8 mouse cellular contexts compared by ENCODE assay signal in genomic region chr10:118121937-118122285, GRCm38 (mm10). TPM values are rescaled to one million over a fixed set of nuclear protein-coding genes. Genes with fewer than 3 reads are reported as not detected.
DNase-seq lines count a peak whose midpoint lies in the region; ATAC-seq lines count a peak whose summit lies in the region.
"Had no signal": no experiment of that assay in that cellular context is flagged by ENCODE, and none has a peak within 500 bp of the region (broad histone marks: within the 10 kb centered on the region; RNA-seq: fewer than 3 reads in every experiment).

No protein-coding gene starts in this region.

- H3K4me1 ChIP-seq in midbrain, embryonic 11.5 days (ENCODE audit: control insufficient read depth, insufficient read depth, low read length): no peaks in the 10 kb centered on the region
- no peaks in the 10 kb centered on the region; the same call in 1 of the 2 replicates for H3K4me1 ChIP-seq in midbrain, embryonic 10.5 days
- H3K4me1 ChIP-seq in embryonic facial prominence, embryonic 12.5 days: peaks cover 6% of the 10 kb centered on the region; the same call in 1 of the 2 replicates
- H3K4me1 ChIP-seq in hindbrain, embryonic 14.5 days (replicated peaks; ENCODE audit: control insufficient read depth, insufficient read depth, low read length): no peaks in the 10 kb centered on the region; the same call in 1 of the 2 replicates
- H3K4me1 ChIP-seq in neural tube, embryonic 11.5 days (ENCODE audit: control insufficient read depth, insufficient read depth, low read length): no peaks in the 10 kb centered on the region

- H3K9me3 ChIP-seq in midbrain, embryonic 11.5 days (ENCODE audit: control insufficient read depth, low read length): no peaks in the 10 kb centered on the region
- H3K9me3 ChIP-seq in midbrain, embryonic 10.5 days (replicated peaks): no peaks in the 10 kb centered on the region
- no peaks in the 10 kb centered on the region for H3K9me3 ChIP-seq in embryonic facial prominence, embryonic 12.5 days
- H3K9me3 ChIP-seq in hindbrain, embryonic 14.5 days (ENCODE audit: control insufficient read depth, low read length): no peaks in the 10 kb centered on the region
- H3K9me3 ChIP-seq in neural tube, embryonic 11.5 days (ENCODE audit: control insufficient read depth, low read length): no peaks in the 10 kb centered on the region

- H3K4me3 ChIP-seq in midbrain, embryonic 11.5 days (ENCODE audit: low read depth, low read length): no peak overlapping the region
- no peak overlapping the region for H3K4me3 ChIP-seq in midbrain, embryonic 10.5 days
- no peak overlapping the region for H3K4me3 ChIP-seq in embryonic facial prominence, embryonic 12.5 days
- no peak overlapping the region for H3K4me3 ChIP-seq in hindbrain, embryonic 14.5 days (replicated peaks; ENCODE audit: low read length)
- no peak overlapping the region for H3K4me3 ChIP-seq in neural tube, embryonic 11.5 days (ENCODE audit: low read depth, low read length)
- H3K4me3 ChIP-seq: erythroblast, embryonic 14.5 days had no signal

- DNase-seq in midbrain, embryonic 11.5 days (ENCODE audit: low spot score, missing footprints): peak; percentile 85
- DNase-seq in midbrain, embryonic 10.5 days (ENCODE audit: low spot score): no peak
- DNase-seq in hindbrain, embryonic 14.5 days (ENCODE audit: low spot score): peak; percentile 76
- DNase-seq in neural tube, embryonic 11.5 days (ENCODE audit: low spot score): peak; percentile 40
- DNase-seq in frontal cortex, postnatal 36 days (ENCODE audit: low spot score in 2 of 2): no peak
- DNase-seq in left cerebral cortex, adult 11 months (ENCODE audit: low spot score): no peak

- no peaks in the 10 kb centered on the region for H3K27me3 ChIP-seq in midbrain, embryonic 11.5 days (ENCODE audit: control insufficient read depth, insufficient read depth, low read length)
- no peaks in the 10 kb centered on the region for H3K27me3 ChIP-seq in midbrain, embryonic 10.5 days (ENCODE audit: low read depth, poor library complexity, severe bottlenecking)
- no peaks in the 10 kb centered on the region for H3K27me3 ChIP-seq in embryonic facial prominence, embryonic 12.5 days
- H3K27me3 ChIP-seq in hindbrain, embryonic 14.5 days (ENCODE audit: control insufficient read depth, insufficient read depth, low read length): no peaks in the 10 kb centered on the region
- no peaks in the 10 kb centered on the region for H3K27me3 ChIP-seq in neural tube, embryonic 11.5 days (ENCODE audit: control insufficient read depth, insufficient read depth, low read length)

- no peak overlapping the region for H3K27ac ChIP-seq in midbrain, embryonic 11.5 days (ENCODE audit: low read depth, low read length)
- no peak overlapping the region for H3K27ac ChIP-seq in midbrain, embryonic 10.5 days (replicated peaks)
- no peak overlapping the region for H3K27ac ChIP-seq in embryonic facial prominence, embryonic 12.5 days
- peak overlapping the region; percentile 70 for H3K27ac ChIP-seq in hindbrain, embryonic 14.5 days
- no peak overlapping the region for H3K27ac ChIP-seq in neural tube, embryonic 11.5 days (ENCODE audit: low read depth, low read length)

- peak; percentile 83 for ATAC-seq in midbrain, embryonic 11.5 days (ENCODE audit: low FRiP score)
- peak; percentile 89 for ATAC-seq in embryonic facial prominence, embryonic 12.5 days (ENCODE audit: insufficient number of reproducible peaks, insufficient read depth, low FRiP score, low TSS enrichment)
- ATAC-seq in hindbrain, embryonic 14.5 days (ENCODE audit: low FRiP score): peak; percentile 91
- ATAC-seq in neural tube, embryonic 11.5 days (ENCODE audit: insufficient read depth, low FRiP score, low TSS enrichment): no peak

- 53% methylated on average over 13 of the region's 13 CpGs for WGBS in midbrain, embryonic 11.5 days
- 64% methylated on average over 13 of the region's 13 CpGs for WGBS in midbrain, embryonic 10.5 days
- 34% methylated on average over 13 of the region's 13 CpGs for WGBS in embryonic facial prominence, embryonic 12.5 days
- 33% methylated on average over 13 of the region's 13 CpGs for WGBS in hindbrain, embryonic 14.5 days
- WGBS in neural tube, embryonic 11.5 days: 56% methylated on average over 13 of the region's 13 CpGs

- H3K36me3 ChIP-seq in midbrain, embryonic 11.5 days (ENCODE audit: control insufficient read depth, insufficient read depth, low read length): no peaks in the 10 kb centered on the region
- H3K36me3 ChIP-seq in midbrain, embryonic 10.5 days: no peaks in the 10 kb centered on the region
- no peaks in the 10 kb centered on the region for H3K36me3 ChIP-seq in embryonic facial prominence, embryonic 12.5 days
- no peaks in the 10 kb centered on the region for H3K36me3 ChIP-seq in hindbrain, embryonic 14.5 days (replicated peaks; ENCODE audit: control insufficient read depth, insufficient read depth)
- no peaks in the 10 kb centered on the region for H3K36me3 ChIP-seq in neural tube, embryonic 11.5 days (ENCODE audit: control insufficient read depth, insufficient read depth, low read length)

- no peak overlapping the region for H3K4me2 ChIP-seq in midbrain, embryonic 11.5 days
- H3K4me2 ChIP-seq in embryonic facial prominence, embryonic 12.5 days (replicated peaks): peak overlapping the region; percentile 24
- H3K4me2 ChIP-seq in hindbrain, embryonic 14.5 days (replicated peaks): peak overlapping the region; percentile 41
- no peak overlapping the region for H3K4me2 ChIP-seq in neural tube, embryonic 11.5 days (ENCODE audit: low read depth)

- H3K9ac ChIP-seq in midbrain, embryonic 11.5 days (ENCODE audit: low read length): no peak overlapping the region
- no peak overlapping the region for H3K9ac ChIP-seq in embryonic facial prominence, embryonic 12.5 days
- H3K9ac ChIP-seq in hindbrain, embryonic 14.5 days: no peak overlapping the region
- no peak overlapping the region for H3K9ac ChIP-seq in neural tube, embryonic 11.5 days (ENCODE audit: low read length)

RNA-seq across cellular contexts. Expression of gene Mdm1, which starts 19.7 kb away (rescaled TPM):
- polyA plus RNA-seq in midbrain, embryonic 11.5 days (2014; fragmentation: Nextera tagmentation; extraction: Ambion mirVana): 56.7 and 59.0 TPM in 2 replicates
- polyA plus RNA-seq in midbrain, embryonic 10.5 days (2016; fragmentation: Nextera tagmentation; extraction: Ambion mirVana): 53.8 and 56.2 TPM in 2 replicates
- 47.2 and 48.7 TPM in 2 replicates for polyA plus RNA-seq in embryonic facial prominence, embryonic 12.5 days (2016; fragmentation: Nextera tagmentation; extraction: Ambion mirVana)
- polyA plus RNA-seq in hindbrain, embryonic 14.5 days (2014; fragmentation: Nextera tagmentation; extraction: Ambion mirVana): 25.2 and 27.0 TPM in 2 replicates
- polyA plus RNA-seq in neural tube, embryonic 11.5 days (2014; fragmentation: Nextera tagmentation; extraction: Ambion mirVana): 51.2 and 55.3 TPM in 2 replicates

Comparison
In these comparisons a context has a peak if more than half of its experiments do, and no peak if none do; other contexts are left out.
1. DNase-seq: peak in midbrain, embryonic 11.5 days (single experiment), hindbrain, embryonic 14.5 days (single experiment) and neural tube, embryonic 11.5 days (single experiment); none in midbrain, embryonic 10.5 days (single experiment), frontal cortex, postnatal 36 days (0 of 2) and left cerebral cortex, adult 11 months (single experiment).
2. H3K4me2 ChIP-seq: peak in embryonic facial prominence, embryonic 12.5 days (single experiment) and hindbrain, embryonic 14.5 days (single experiment); none in midbrain, embryonic 11.5 days (single experiment) and neural tube, embryonic 11.5 days (single experiment).